Mouse (Mus musculus): Measurements from ENCODE around the gene Nup93. TPM values are rescaled to one million over a fixed set of nuclear protein-coding genes. Genes with fewer than 3 reads are reported as not detected.

Nup93 gene
- polyA plus RNA-seq, 1 experiment, result 29.1 TPM

- no peak for DNase-seq
- no peak overlapping the region for H3K27ac ChIP-seq (ENCODE audit: insufficient read depth, low read length)
- WGBS, result 96% methylated on average over 2 of the region's 2 CpGs
- TF ChIP-seq CTCF (IDR thresholded peaks at IDR 0.05; ENCODE audit: borderline replicate concordance, insufficient read depth, low read depth, low read length) (no peak), POLR2A (IDR thresholded peaks at IDR 0.05; ENCODE audit: borderline replicate concordance, insufficient read depth, low read length) (no peak)
- no peaks in the 10 kb centered on the region for H3K4me1 ChIP-seq (ENCODE audit: control insufficient read depth, insufficient read depth, low read length)
- H3K27me3 ChIP-seq (ENCODE audit: control insufficient read depth, insufficient read depth, low read length), result no peaks in the 10 kb centered on the region
- no peak overlapping the region for H3K4me3 ChIP-seq (replicated peaks; ENCODE audit: insufficient read depth, low read depth, low read length)
Measured at GRCm38 (mm10) chr8:94317249-94317648, 102.9 kb downstream of the Nup93 start.

GRCm38 (mm10) chr8:94317691-94318090 lies 103.3 kb downstream of the Nup93 start:
- no peak overlapping the region for H3K27ac ChIP-seq (ENCODE audit: insufficient read depth, low read length)
- 96% methylated on average over 2 of the region's 2 CpGs for whole genome bisulfite sequencing

GRCm38 (mm10) chr8:94320036-94320435 lies 105.7 kb downstream of the Nup93 start:
- Histone ChIP-seq H3K27me3 (ENCODE audit: control insufficient read depth, insufficient read depth, low read length) (no peaks in the 10 kb centered on the region), H3K27ac (ENCODE audit: insufficient read depth, low read length) (no peak overlapping the region), H3K4me3 (replicated peaks; ENCODE audit: insufficient read depth, low read depth, low read length) (no peak overlapping the region), H3K4me1 (ENCODE audit: control insufficient read depth, insufficient read depth, low read length) (no peaks in the 10 kb centered on the region)
- no peak for TF ChIP-seq CTCF (IDR thresholded peaks at IDR 0.05; ENCODE audit: borderline replicate concordance, insufficient read depth, low read depth, low read length)
- TF ChIP-seq POLR2A (IDR thresholded peaks at IDR 0.05; ENCODE audit: borderline replicate concordance, insufficient read depth, low read length), result no peak
- 86% methylated on average over 2 of the region's 2 CpGs for WGBS
- no peak for DNase-seq

More at GRCm38 (mm10) chr8:94317691-94318090, 103.3 kb downstream of the Nup93 start:
- Histone ChIP-seq H3K4me3 (replicated peaks; ENCODE audit: insufficient read depth, low read depth, low read length) (no peak overlapping the region), H3K27me3 (ENCODE audit: control insufficient read depth, insufficient read depth, low read length) (no peaks in the 10 kb centered on the region), H3K4me1 (ENCODE audit: control insufficient read depth, insufficient read depth, low read length) (no peaks in the 10 kb centered on the region)
- TF ChIP-seq POLR2A (IDR thresholded peaks at IDR 0.05; ENCODE audit: borderline replicate concordance, insufficient read depth, low read length), result no peak
- no peak for TF ChIP-seq CTCF (IDR thresholded peaks at IDR 0.05; ENCODE audit: borderline replicate concordance, insufficient read depth, low read depth, low read length)
- DNase-seq, result no peak

GRCm38 (mm10) chr8:94322083-94322482 lies 107.7 kb downstream of the Nup93 start:
- WGBS, result 52% methylated on average over 4 of the region's 4 CpGs
- Histone ChIP-seq H3K27me3 (ENCODE audit: control insufficient read depth, insufficient read depth, low read length) (no peaks in the 10 kb centered on the region), H3K4me1 (ENCODE audit: control insufficient read depth, insufficient read depth, low read length) (no peaks in the 10 kb centered on the region), H3K4me3 (replicated peaks; ENCODE audit: insufficient read depth, low read depth, low read length) (no peak overlapping the region), H3K27ac (ENCODE audit: insufficient read depth, low read length) (no peak overlapping the region)
- DNase-seq, result no peak
- no peak for TF ChIP-seq POLR2A (IDR thresholded peaks at IDR 0.05; ENCODE audit: borderline replicate concordance, insufficient read depth, low read length)
- no peak for TF ChIP-seq CTCF (IDR thresholded peaks at IDR 0.05; ENCODE audit: borderline replicate concordance, insufficient read depth, low read depth, low read length)

- TF ChIP-seq POLR2A (IDR thresholded peaks at IDR 0.05; ENCODE audit: borderline replicate concordance, insufficient read depth, low read length) (no peak), CTCF (IDR thresholded peaks at IDR 0.05; ENCODE audit: borderline replicate concordance, insufficient read depth, low read depth, low read length) (no peak)
- no peak for DNase-seq
- H3K27me3 ChIP-seq (ENCODE audit: control insufficient read depth, insufficient read depth, low read length), result no peaks in the 10 kb centered on the region
- no peak overlapping the region for H3K27ac ChIP-seq (ENCODE audit: insufficient read depth, low read length)
- H3K4me1 ChIP-seq (ENCODE audit: control insufficient read depth, insufficient read depth, low read length), result no peaks in the 10 kb centered on the region
- WGBS, result 90% methylated on average over 6 of the region's 6 CpGs
- no peak overlapping the region for H3K4me3 ChIP-seq (replicated peaks; ENCODE audit: insufficient read depth, low read depth, low read length)
Measured at GRCm38 (mm10) chr8:94323041-94323440, 108.7 kb downstream of the Nup93 start.

GRCm38 (mm10) chr8:94324071-94324470 lies 109.7 kb downstream of the Nup93 start:
- no peak for DNase-seq
- Histone ChIP-seq H3K27me3 (ENCODE audit: control insufficient read depth, insufficient read depth, low read length) (no peaks in the 10 kb centered on the region), H3K4me3 (replicated peaks; ENCODE audit: insufficient read depth, low read depth, low read length) (no peak overlapping the region), H3K4me1 (ENCODE audit: control insufficient read depth, insufficient read depth, low read length) (no peaks in the 10 kb centered on the region), H3K27ac (ENCODE audit: insufficient read depth, low read length) (no peak overlapping the region)
- TF ChIP-seq CTCF (IDR thresholded peaks at IDR 0.05; ENCODE audit: borderline replicate concordance, insufficient read depth, low read depth, low read length) (no peak), POLR2A (IDR thresholded peaks at IDR 0.05; ENCODE audit: borderline replicate concordance, insufficient read depth, low read length) (no peak)
- 67% methylated on average over 12 of the region's 12 CpGs for WGBS

DNA sequence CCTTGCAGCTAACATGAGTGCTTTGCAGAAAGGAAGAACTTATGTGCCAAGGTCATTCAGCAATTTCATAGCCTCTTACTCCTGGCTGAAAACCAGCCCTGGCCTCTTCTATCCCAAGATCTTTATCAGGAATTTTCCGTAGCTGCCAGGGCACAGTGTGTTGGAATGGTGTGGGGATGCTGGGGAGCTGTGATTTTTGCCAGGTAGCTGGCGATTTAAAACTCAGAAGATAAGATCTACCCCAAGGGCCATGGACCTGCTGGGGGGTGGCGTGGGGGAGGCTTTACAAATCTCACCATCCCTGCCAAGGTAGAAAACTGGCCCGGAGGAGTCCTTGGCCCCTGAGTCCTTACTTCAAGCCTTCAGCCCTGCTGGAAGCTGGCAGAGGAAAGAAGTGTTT lies 111.7 kb downstream of the Nup93 start:
- WGBS, result 20% methylated on average over 4 of the region's 4 CpGs
- H3K4me3 ChIP-seq (replicated peaks; ENCODE audit: insufficient read depth, low read depth, low read length), result no peak overlapping the region

DNA sequence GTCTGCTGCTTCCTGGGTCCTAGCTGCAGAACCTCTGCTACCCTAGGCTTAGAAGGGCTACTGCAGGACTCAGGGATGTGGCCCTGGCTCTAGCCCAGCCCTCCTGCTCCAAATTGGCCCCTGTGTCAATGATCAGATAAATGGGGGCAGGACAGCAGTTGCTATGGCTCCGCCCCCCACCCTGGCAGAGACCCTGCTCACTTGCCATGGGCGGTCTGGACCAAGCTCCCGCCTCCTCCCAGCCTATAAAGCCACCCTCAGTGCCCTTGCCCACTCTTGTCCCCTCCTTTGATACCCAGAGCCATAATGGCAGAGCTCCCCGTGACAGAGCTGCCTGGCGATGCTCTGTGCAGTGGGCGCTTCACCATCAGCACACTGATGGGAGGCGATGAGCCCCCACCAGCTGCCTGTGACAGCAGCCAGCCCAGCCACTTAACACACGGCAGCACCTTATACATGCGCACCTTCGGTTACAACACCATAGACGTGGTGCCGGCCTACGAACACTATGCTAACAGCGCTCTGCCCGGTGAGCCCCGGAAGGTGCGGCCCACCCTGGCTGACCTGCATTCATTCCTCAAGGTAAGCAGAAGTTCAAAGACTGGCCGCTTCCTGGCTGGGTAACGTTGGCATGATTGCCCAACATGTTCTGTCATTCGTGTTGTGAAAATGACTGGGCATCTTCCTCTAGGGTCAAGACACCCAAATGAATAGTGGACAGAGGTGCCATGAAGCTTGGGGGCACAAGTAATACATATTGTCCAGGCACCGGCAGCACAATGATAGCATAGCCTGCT lies 114.8 kb downstream of the Nup93 start, which contains the start of gene Slc12a3:
Gene Slc12a3 (plus strand): TSS at position 270 of the 797 bp plus-strand sequence.
- WGBS, result 72% methylated on average over 21 of the region's 21 CpGs
- Histone ChIP-seq H3K27ac (ENCODE audit: insufficient read depth, low read length) (no peak within 1 kb of the TSS), H3K4me3 (replicated peaks; ENCODE audit: insufficient read depth, low read depth, low read length) (no peak within 1 kb of the TSS), H3K27me3 (ENCODE audit: control insufficient read depth, insufficient read depth, low read length) (no peaks in the 10 kb centered on the region), H3K4me1 (ENCODE audit: control insufficient read depth, insufficient read depth, low read length) (no peaks in the 10 kb centered on the region)
- DNase-seq, result no peak
- TF ChIP-seq POLR2A (IDR thresholded peaks at IDR 0.05; ENCODE audit: borderline replicate concordance, insufficient read depth, low read length) (no peak), CTCF (IDR thresholded peaks at IDR 0.05; ENCODE audit: borderline replicate concordance, insufficient read depth, low read depth, low read length) (no peak)

More for the DNA sequence above, 111.7 kb downstream of the Nup93 start:
- no peak overlapping the region for H3K27ac ChIP-seq (ENCODE audit: insufficient read depth, low read length)
- no peaks in the 10 kb centered on the region for H3K27me3 ChIP-seq (ENCODE audit: control insufficient read depth, insufficient read depth, low read length)
- no peak for DNase-seq
- TF ChIP-seq POLR2A (IDR thresholded peaks at IDR 0.05; ENCODE audit: borderline replicate concordance, insufficient read depth, low read length) (no peak), CTCF (IDR thresholded peaks at IDR 0.05; ENCODE audit: borderline replicate concordance, insufficient read depth, low read depth, low read length) (no peak)
- no peaks in the 10 kb centered on the region for H3K4me1 ChIP-seq (ENCODE audit: control insufficient read depth, insufficient read depth, low read length)

Data from cerebellum, adult 2 months (tissue).